Mouse (Mus musculus) erythroblast, embryonic 14.5 days (primary cell): ENCODE measurements around the gene Sgsh.

Experiments used
- GATA1 ChIP-seq: IDR thresholded peaks from 2 replicates; pipeline ENCODE4 v1.6.1; 2012; ENCODE audit warnings: low read length, inconsistent platforms, mixed read lengths
- TAL1 ChIP-seq: IDR thresholded peaks from 3 replicates; pipeline ENCODE4 v1.6.1; 2012; ENCODE audit warnings: low read length, inconsistent platforms, mixed read lengths

GRCm38 (mm10) chr11:119390271-119391231 is 35.2 kb upstream of the Sgsh start:
- TF ChIP-seq GATA1 (no peak), TAL1 (no peak)
